Mouse (Mus musculus) midbrain, embryonic 15.5 days (tissue): ENCODE measurements around the gene Mov10l1. TPM values are rescaled to one million over a fixed set of nuclear protein-coding genes. Genes with fewer than 3 reads are reported as not detected.

ENCODE experiments used
- ATAC-seq: fragments of 200-750 bp; cut with Nextera tagmentation; replicated peaks from 2 replicates; pipeline ENCODE4 v1.8.0; 2017; ENCODE audit warnings: moderate TSS enrichment
- H3K27ac ChIP-seq: fragments of 300-500 bp; sonication (generic); 2 replicates; pipeline ENCODE4 v1.5.1; 2015; ENCODE audit warnings: mild to moderate bottlenecking, inconsistent platforms
- H3K27me3 ChIP-seq: fragments of 300-500 bp; sonication (generic); replicated peaks from 2 replicates; pipeline ENCODE4 v1.6.1; 2015; ENCODE audit warnings: inconsistent platforms
- H3K36me3 ChIP-seq: fragments of 300-500 bp; sonication (generic); replicated peaks from 2 replicates; pipeline ENCODE4 v1.6.1; 2015; ENCODE audit warnings: inconsistent platforms
- H3K4me1 ChIP-seq: fragments of 300-500 bp; sonication (generic); 2 replicates; pipeline ENCODE4 v1.6.1; 2015; ENCODE audit warnings: inconsistent platforms
- H3K4me2 ChIP-seq: fragments of 300-500 bp; sonication (generic); 2 replicates; pipeline ENCODE4 v1.6.1; 2015; ENCODE audit warnings: inconsistent platforms, mild to moderate bottlenecking, moderate library complexity
- H3K4me3 ChIP-seq: fragments of 300-500 bp; sonication (generic); 2 replicates; pipeline ENCODE4 v1.5.1; 2015; ENCODE audit warnings: mild to moderate bottlenecking, inconsistent platforms
- H3K9ac ChIP-seq: fragments of 300-500 bp; sonication (generic); 2 replicates; pipeline ENCODE4 v1.6.1; 2015; ENCODE audit warnings: mild to moderate bottlenecking, inconsistent platforms
- H3K9me3 ChIP-seq: fragments of 300-500 bp; sonication (generic); 2 replicates; pipeline ENCODE4 v1.6.1; 2016; ENCODE audit warnings: inconsistent platforms
- WGBS: fragments of 180-500 bp; shearing (Covaris S2); methylation state at CpG from one replicate; pipeline ENCODE4 v1.1.7; 2015; ENCODE audit warnings: mixed read lengths; 5-methylcytosine and 5-hydroxymethylcytosine counted together
- polyA plus RNA-seq: library from polyadenylated mRNA; unstranded; fragments of >200 nt; fragmentation: Nextera tagmentation; extraction: Ambion mirVana; gene quantifications from 2 replicates; pipeline ENCODE4 v1.2.1, GENCODE M21; 2015

Gene Mov10l1
- polyA plus RNA-seq, 1 experiment from 2014 or later = not detected

- H3K4me3 ChIP-seq = no peak overlapping the region
- no peak overlapping the region for H3K27ac ChIP-seq
- 0 out of 2 replicates have a peak, but pooled peaks cover 6% of the 10 kb centered on the region for H3K36me3 ChIP-seq
- H3K4me2 ChIP-seq = no peak overlapping the region
- no peak overlapping the region for H3K9ac ChIP-seq
- no peak for ATAC-seq
- H3K4me1 ChIP-seq = peaks cover 13% of the 10 kb centered on the region
- peaks cover 27% of the 10 kb centered on the region for H3K27me3 ChIP-seq
- no peaks in the 10 kb centered on the region for H3K9me3 ChIP-seq
- WGBS = 94% methylated on average over 5 of the region's 5 CpGs
Measured at GRCm38 (mm10) chr15:89064891-89065290, 82.2 kb downstream of the Mov10l1 start.

DNA sequence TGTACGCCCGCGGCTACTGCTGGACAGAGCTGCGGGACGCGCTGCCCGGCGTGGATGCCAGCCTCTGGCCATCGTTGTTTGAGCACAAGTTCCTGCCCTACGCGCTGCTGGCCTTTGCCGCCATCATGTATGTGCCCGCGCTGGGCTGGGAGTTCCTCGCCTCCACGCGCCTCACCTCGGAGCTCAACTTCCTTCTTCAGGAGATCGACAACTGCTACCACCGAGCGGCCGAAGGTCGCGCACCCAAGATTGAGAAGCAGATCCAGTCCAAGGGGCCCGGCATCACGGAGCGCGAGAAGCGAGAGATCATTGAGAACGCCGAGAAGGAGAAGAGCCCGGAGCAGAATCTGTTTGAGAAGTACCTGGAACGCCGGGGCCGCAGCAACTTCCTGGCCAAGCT lies 84.9 kb downstream of the Mov10l1 start:
- Histone ChIP-seq H3K27me3 (peaks cover 27% of the 10 kb centered on the region), H3K9me3 (no peaks in the 10 kb centered on the region), H3K4me3 (no peak overlapping the region), H3K9ac (no peak overlapping the region), H3K4me1 (no peaks in the 10 kb centered on the region), H3K36me3 (peaks cover 6% of the 10 kb centered on the region; the same call in 1 of the 2 replicates), H3K27ac (no peak overlapping the region), H3K4me2 (no peak overlapping the region)
- WGBS = 50% methylated on average over 35 of the region's 35 CpGs
- ATAC-seq = no peak

DNA sequence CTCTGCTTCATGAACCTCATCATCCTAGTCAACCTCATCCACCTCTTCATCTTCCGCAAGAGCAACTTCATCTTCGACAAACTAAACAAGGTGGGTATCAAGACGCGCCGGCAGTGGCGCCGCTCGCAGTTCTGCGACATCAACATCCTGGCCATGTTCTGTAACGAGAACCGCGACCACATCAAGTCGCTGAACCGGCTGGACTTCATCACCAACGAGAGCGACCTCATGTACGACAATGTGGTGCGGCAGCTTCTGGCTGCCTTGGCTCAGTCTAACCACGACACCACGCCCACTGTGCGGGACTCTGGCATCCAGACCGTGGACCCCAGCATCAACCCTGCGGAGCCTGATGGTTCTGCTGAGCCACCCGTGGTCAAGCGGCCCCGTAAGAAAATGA lies 85.5 kb downstream of the Mov10l1 start:
- H3K27me3 ChIP-seq = peaks cover 27% of the 10 kb centered on the region
- 45% methylated on average over 26 of the region's 26 CpGs for WGBS
- no peak for ATAC-seq
- no peak overlapping the region for H3K4me3 ChIP-seq
- H3K36me3 ChIP-seq = peaks cover 6% of the 10 kb centered on the region; the same call in 1 of the 2 replicates
- H3K4me2 ChIP-seq = no peak overlapping the region
- no peaks in the 10 kb centered on the region for H3K9me3 ChIP-seq
- no peak overlapping the region for H3K27ac ChIP-seq
- H3K4me1 ChIP-seq = no peaks in the 10 kb centered on the region
- no peak overlapping the region for H3K9ac ChIP-seq

DNA sequence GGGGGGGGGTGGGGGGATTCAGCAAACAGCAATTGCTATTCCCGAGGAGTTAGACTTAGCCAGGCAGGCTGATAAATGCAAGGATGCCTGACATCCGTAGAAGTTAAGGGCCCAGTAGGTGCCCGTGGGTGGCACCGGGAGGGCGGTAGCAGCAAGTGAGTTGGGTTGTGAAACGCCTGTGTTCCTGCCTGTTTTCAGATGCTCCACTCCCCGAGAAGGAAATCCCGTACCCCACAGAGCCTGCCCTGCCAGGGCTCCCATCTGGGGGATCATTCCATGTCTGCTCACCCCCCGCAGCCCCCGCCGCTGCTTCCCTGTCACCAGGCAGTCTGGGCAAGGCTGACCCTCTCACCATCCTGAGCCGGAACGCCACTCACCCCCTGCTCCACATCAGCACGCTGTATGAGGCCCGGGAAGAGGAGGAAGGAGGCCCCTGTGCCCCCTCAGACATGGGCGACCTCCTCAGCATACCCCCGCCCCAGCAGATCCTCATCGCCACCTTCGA lies 86.7 kb downstream of the Mov10l1 start:
- ATAC-seq = no peak
- peaks cover 27% of the 10 kb centered on the region for H3K27me3 ChIP-seq

GRCm38 (mm10) chr15:89070606-89071005 lies 87.9 kb downstream of the Mov10l1 start:
- H3K36me3 ChIP-seq = peaks cover 6% of the 10 kb centered on the region; the same call in 1 of the 2 replicates
- no peak overlapping the region for H3K4me3 ChIP-seq
- no peak overlapping the region for H3K4me2 ChIP-seq
- H3K9me3 ChIP-seq = no peaks in the 10 kb centered on the region
- peaks cover 12% of the 10 kb centered on the region for H3K4me1 ChIP-seq
- H3K9ac ChIP-seq = no peak overlapping the region
- 77% methylated on average over 24 of the region's 24 CpGs for WGBS
- no peak for ATAC-seq
- H3K27ac ChIP-seq = no peak overlapping the region
- H3K27me3 ChIP-seq = peaks cover 25% of the 10 kb centered on the region

More for the DNA sequence above, 86.7 kb downstream of the Mov10l1 start:
- Histone ChIP-seq H3K4me1 (peaks cover under 1% of the 10 kb centered on the region; the same call in 1 of the 2 replicates), H3K36me3 (peaks cover 6% of the 10 kb centered on the region; the same call in 1 of the 2 replicates), H3K9ac (no peak overlapping the region), H3K27ac (no peak overlapping the region), H3K9me3 (no peaks in the 10 kb centered on the region), H3K4me2 (no peak overlapping the region), H3K4me3 (no peak overlapping the region)
- 86% methylated on average over 19 of the region's 19 CpGs for WGBS

- no peaks in the 10 kb centered on the region; the same call in 1 of the 2 replicates for H3K27me3 ChIP-seq
- ATAC-seq = no peak
- H3K4me3 ChIP-seq = no peak overlapping the region
- peak overlapping the region; percentile 90 for H3K27ac ChIP-seq
- H3K36me3 ChIP-seq = peaks cover 4% of the 10 kb centered on the region; the same call in 1 of the 2 replicates
- 86% methylated on average over 10 of the region's 10 CpGs for WGBS
- peak overlapping the region; percentile 91; the same call in 1 of the 2 replicates for H3K9ac ChIP-seq
- H3K4me1 ChIP-seq = peaks cover 37% of the 10 kb centered on the region
- H3K4me2 ChIP-seq = 0 out of 2 replicates have a peak overlapping the region, but pooled peaks have one; percentile 88
- H3K9me3 ChIP-seq = no peaks in the 10 kb centered on the region
Measured at GRCm38 (mm10) chr15:89073993-89074603, 91.4 kb downstream of the Mov10l1 start.

- Histone ChIP-seq H3K27me3 (no peaks in the 10 kb centered on the region; the same call in 1 of the 2 replicates), H3K4me3 (peak within 1 kb of the TSS; percentile 78), H3K4me1 (peaks cover 37% of the 10 kb centered on the region), H3K9ac (peak within 1 kb of the TSS; percentile 91), H3K27ac (peak within 1 kb of the TSS; percentile 90), H3K9me3 (no peaks in the 10 kb centered on the region), H3K36me3 (peaks cover 2% of the 10 kb centered on the region; the same call in 1 of the 2 replicates), H3K4me2 (peak within 1 kb of the TSS; percentile 88)
- WGBS = 21% methylated on average over 11 of the region's 11 CpGs
- ATAC-seq = peak; percentile 55
Measured at GRCm38 (mm10) chr15:89074613-89075477, 92.1 kb downstream of the Mov10l1 start, which contains the start of gene Trabd. Trabd (plus strand) TSS chr15:89075124.

GRCm38 (mm10) chr15:89075478-89076147 lies 92.9 kb downstream of the Mov10l1 start:
- no peaks in the 10 kb centered on the region for H3K9me3 ChIP-seq
- no peaks in the 10 kb centered on the region for H3K27me3 ChIP-seq
- peak overlapping the region; percentile 90 for H3K27ac ChIP-seq
- H3K4me2 ChIP-seq = peak overlapping the region; percentile 88
- H3K4me3 ChIP-seq = peak overlapping the region; percentile 78
- peak overlapping the region; percentile 91 for H3K9ac ChIP-seq
- peaks cover 2% of the 10 kb centered on the region; the same call in 1 of the 2 replicates for H3K36me3 ChIP-seq
- under 1% methylated on average over 49 of the region's 59 CpGs for WGBS
- peak; percentile 87 for ATAC-seq
- peaks cover 37% of the 10 kb centered on the region for H3K4me1 ChIP-seq

GRCm38 (mm10) chr15:89076156-89076731 lies 93.5 kb downstream of the Mov10l1 start:
- H3K9me3 ChIP-seq = no peaks in the 10 kb centered on the region
- peak overlapping the region; percentile 90 for H3K27ac ChIP-seq
- under 1% methylated on average over 36 of the region's 39 CpGs for WGBS
- peaks cover 37% of the 10 kb centered on the region for H3K4me1 ChIP-seq
- H3K36me3 ChIP-seq = 0 out of 2 replicates have a peak, but pooled peaks cover 2% of the 10 kb centered on the region
- H3K4me3 ChIP-seq = peak overlapping the region; percentile 78
- no peaks in the 10 kb centered on the region for H3K27me3 ChIP-seq
- peak; percentile 71; the same call in 1 of the 2 replicates for ATAC-seq
- peak overlapping the region; percentile 88 for H3K4me2 ChIP-seq
- peak overlapping the region; percentile 91 for H3K9ac ChIP-seq

DNA sequence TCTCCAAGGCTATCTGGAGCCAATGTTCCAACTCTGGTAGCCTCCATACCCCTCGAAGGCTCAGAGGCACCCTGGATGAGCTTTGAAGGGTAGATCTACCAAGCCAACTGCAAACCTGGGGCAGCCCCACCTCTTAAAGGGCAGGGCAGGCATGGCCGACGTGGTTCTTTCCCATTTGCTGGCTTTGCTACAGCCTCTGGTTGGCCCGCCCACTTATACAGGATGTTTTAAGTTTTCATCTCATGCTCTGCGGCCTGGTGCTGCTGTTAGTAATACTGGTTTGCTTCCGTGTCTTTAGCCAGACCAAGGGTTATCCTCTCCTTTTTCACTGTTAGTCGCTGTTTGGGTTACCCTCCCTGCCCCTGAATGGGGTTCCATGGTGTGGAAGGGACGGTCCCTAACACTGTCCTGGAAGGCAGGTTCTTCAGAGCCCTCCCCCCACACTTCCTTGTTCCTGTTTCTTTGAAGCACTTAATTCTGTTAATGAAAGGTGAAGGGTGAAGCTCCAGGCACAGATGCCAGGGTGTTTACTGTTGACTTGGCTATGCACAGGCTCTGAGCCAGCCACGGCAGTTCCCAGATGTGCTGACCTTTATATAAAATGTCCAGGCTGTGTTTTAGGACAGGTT lies 95.6 kb downstream of the Mov10l1 start:
- peaks cover 37% of the 10 kb centered on the region for H3K4me1 ChIP-seq
- H3K27me3 ChIP-seq = no peaks in the 10 kb centered on the region
- no peak overlapping the region for H3K27ac ChIP-seq
- H3K4me2 ChIP-seq = 0 out of 2 replicates have a peak overlapping the region, but pooled peaks have one; percentile 10
- H3K9ac ChIP-seq = no peak overlapping the region
- H3K4me3 ChIP-seq = no peak overlapping the region
- H3K9me3 ChIP-seq = no peaks in the 10 kb centered on the region
- WGBS = 77% methylated on average over 9 of the region's 9 CpGs
- H3K36me3 ChIP-seq = peaks cover 11% of the 10 kb centered on the region; the same call in 1 of the 2 replicates
- ATAC-seq = no peak

- Histone ChIP-seq H3K4me3 (no peak overlapping the region), H3K9ac (no peak overlapping the region), H3K4me2 (no peak overlapping the region), H3K27ac (no peak overlapping the region), H3K9me3 (no peaks in the 10 kb centered on the region), H3K36me3 (peaks cover 37% of the 10 kb centered on the region), H3K27me3 (no peaks in the 10 kb centered on the region), H3K4me1 (peaks cover 10% of the 10 kb centered on the region)
- 93% methylated on average over 1 of the region's 1 CpGs for WGBS
- ATAC-seq = no peak
Measured at GRCm38 (mm10) chr15:89083906-89084305, 101.2 kb downstream of the Mov10l1 start.
